Mouse (Mus musculus) heart, postnatal 25 days (tissue): ENCODE measurements around the gene Tmcc1. TPM values are rescaled to one million over a fixed set of nuclear protein-coding genes. Genes with fewer than 3 reads are reported as not detected.
"Not testable (repeated sequence)": the region's sequence is repeated elsewhere in the genome, so short reads cannot be mapped to it uniquely, and the experiment has no call there.

Experiments
- DNase-seq: peaks from one replicate; pipeline ENCODE4 v3.0.0; 2022; ENCODE audit warnings: low spot score
- intact Hi-C: fragments of 180-260 bp; cut with DNase I; formaldehyde crosslinking; loops from one replicate; pipeline ENCODE4 v1.15.1; 2025
- total RNA-seq, 2 experiments: library from RNA; stranded (reverse); gene quantifications; 2 replicates each; pipeline ENCODE4 v1.2.3; 2021

Gene Tmcc1
- total RNA-seq, 2 experiments from 2014 or later, result 26.2 to 33.0 TPM

- intact Hi-C loops, result no loop called here
- DNase-seq, result no peak
These were observed 103.9 kb downstream of the Tmcc1 start for GRCm38 (mm10) chr6:116089402-116089801.

- DNase-seq, result no peak
- intact Hi-C loops, result no loop called here
These were observed 107.2 kb downstream of the Tmcc1 start for GRCm38 (mm10) chr6:116086036-116086435.

- intact Hi-C loops, result no loop called here
These were observed 111.0 kb downstream of the Tmcc1 start for GRCm38 (mm10) chr6:116082239-116082638.

GRCm38 (mm10) chr6:116081375-116081774, 111.9 kb downstream of the Tmcc1 start:
- intact Hi-C loops, result no loop called here
- DNase-seq, result no peak

More at GRCm38 (mm10) chr6:116082239-116082638, 111.0 kb downstream of the Tmcc1 start:
- no peak for DNase-seq

GRCm38 (mm10) chr6:116080756-116081155, 112.5 kb downstream of the Tmcc1 start:
- DNase-seq, result no peak
- intact Hi-C loops, result no loop called here

- DNase-seq, result no peak
- intact Hi-C loops, result loop anchor here (5.0 kb wide), 1 partner anchor 40 kb away; no protein-coding TSS in a partner anchor
These were observed 115.7 kb downstream of the Tmcc1 start for GRCm38 (mm10) chr6:116077608-116078007.

- no peak for DNase-seq
- intact Hi-C loops, result loop anchor here (5.0 kb wide), 2 partner anchors 32 to 42 kb away; no protein-coding TSS in a partner anchor
These were observed 118.4 kb downstream of the Tmcc1 start for GRCm38 (mm10) chr6:116074892-116075291.

GRCm38 (mm10) chr6:116073610-116074009, 119.7 kb downstream of the Tmcc1 start:
- DNase-seq, result no peak
- intact Hi-C loops, result loop anchor here (2.0 to 5.0 kb wide), 2 partner anchors 19 to 34 kb away; no protein-coding TSS in a partner anchor

- intact Hi-C loops, result loop anchor here (2.0 to 5.0 kb wide), 2 partner anchors 18 to 34 kb away; no protein-coding TSS in a partner anchor
- no peak for DNase-seq
These were observed 120.5 kb downstream of the Tmcc1 start for GRCm38 (mm10) chr6:116072746-116073261.

GRCm38 (mm10) chr6:116072221-116072745, 121.0 kb downstream of the Tmcc1 start:
- intact Hi-C loops, result loop anchor here (2.0 to 5.0 kb wide), 2 partner anchors 17 to 35 kb away; no protein-coding TSS in a partner anchor
- DNase-seq, result no peak

- intact Hi-C loops, result loop anchor here (2.0 to 5.0 kb wide), 2 partner anchors 17 to 36 kb away; no protein-coding TSS in a partner anchor
- no peak for DNase-seq
These were observed 121.5 kb downstream of the Tmcc1 start for GRCm38 (mm10) chr6:116071781-116072180.

- intact Hi-C loops, result loop anchor here (5.0 kb wide), 1 partner anchor 37 kb away; no protein-coding TSS in a partner anchor
- no peak for DNase-seq
These were observed 122.7 kb downstream of the Tmcc1 start for GRCm38 (mm10) chr6:116070558-116070957.

GRCm38 (mm10) chr6:116063516-116063915, 129.8 kb downstream of the Tmcc1 start:
- no peak for DNase-seq
- intact Hi-C loops, result no loop called here

GRCm38 (mm10) chr6:116059542-116059941, 133.7 kb downstream of the Tmcc1 start:
- intact Hi-C loops, DNase-seq: not testable (repeated sequence)

GRCm38 (mm10) chr6:116058541-116059300, 134.6 kb downstream of the Tmcc1 start:
- intact Hi-C loops, result no loop called here
- DNase-seq, result no peak

- DNase-seq, result no peak
- intact Hi-C loops, result no loop called here
These were observed 136.5 kb downstream of the Tmcc1 start for GRCm38 (mm10) chr6:116056676-116057264.

- intact Hi-C loops, result loop anchor here (2.0 kb wide), 1 partner anchor 17 kb away; no protein-coding TSS in a partner anchor
- no peak for DNase-seq
These were observed 137.5 kb downstream of the Tmcc1 start for GRCm38 (mm10) chr6:116055766-116056165.

- intact Hi-C loops, result loop anchor here (2.0 kb wide), 1 partner anchor 18 kb away; no protein-coding TSS in a partner anchor
- peak; percentile 52 for DNase-seq
These were observed 138.2 kb downstream of the Tmcc1 start for GRCm38 (mm10) chr6:116055001-116055471.

- DNase-seq, result no peak
- intact Hi-C loops, result no loop called here
These were observed 145.4 kb downstream of the Tmcc1 start for GRCm38 (mm10) chr6:116047896-116048295.

GRCm38 (mm10) chr6:116047366-116047765, 145.9 kb downstream of the Tmcc1 start:
- no peak for DNase-seq
- intact Hi-C loops, result no loop called here
